Mouse (Mus musculus) heart, adult 2 months (tissue): Measurements from ENCODE around the gene Nudt15.

Experiments used
- CTCF ChIP-seq: fragments of 200-600 bp; IDR thresholded peaks from 2 replicates; pipeline ENCODE4 v1.8.1; 2022; ENCODE audit warnings: antibody characterized with exemption, mild to moderate bottlenecking, moderate library complexity
- POLR2A ChIP-seq: fragments of 200-500 bp; IDR thresholded peaks from 2 replicates; pipeline ENCODE4 v1.6.1; 2011; ENCODE audit warnings: mild to moderate bottlenecking, low read depth, low read length, control low read depth; ENCODE audit not compliant: insufficient read depth

GRCm38 (mm10) chr14:73502591-73503184 is 45.4 kb downstream of the Nudt15 start:
- TF ChIP-seq CTCF, result no peak
- no peak for TF ChIP-seq POLR2A
